Mouse (Mus musculus) heart, postnatal 25 days (tissue): ENCODE measurements around the gene Emc7. TPM values are rescaled to one million over a fixed set of nuclear protein-coding genes. Genes with fewer than 3 reads are reported as not detected.
A peak's percentile ranks its signal among the peaks of the same experiment; 100 is the strongest.
"Not testable (repeated sequence)": the region's sequence is repeated elsewhere in the genome, so short reads cannot be mapped to it uniquely, and the experiment has no call there.

Experiments
- DNase-seq: peaks from one replicate; pipeline ENCODE4 v3.0.0; 2022; ENCODE audit warnings: low spot score
- intact Hi-C: fragments of 180-260 bp; cut with DNase I; formaldehyde crosslinking; loops from one replicate; pipeline ENCODE4 v1.15.1; 2025
- total RNA-seq, 2 experiments: library from RNA; stranded (reverse); gene quantifications; 2 replicates each; pipeline ENCODE4 v1.2.3; 2021

The Emc7 gene
- total RNA-seq, result 10 to 100 TPM; 15.3 to 15.8 TPM

DNA sequence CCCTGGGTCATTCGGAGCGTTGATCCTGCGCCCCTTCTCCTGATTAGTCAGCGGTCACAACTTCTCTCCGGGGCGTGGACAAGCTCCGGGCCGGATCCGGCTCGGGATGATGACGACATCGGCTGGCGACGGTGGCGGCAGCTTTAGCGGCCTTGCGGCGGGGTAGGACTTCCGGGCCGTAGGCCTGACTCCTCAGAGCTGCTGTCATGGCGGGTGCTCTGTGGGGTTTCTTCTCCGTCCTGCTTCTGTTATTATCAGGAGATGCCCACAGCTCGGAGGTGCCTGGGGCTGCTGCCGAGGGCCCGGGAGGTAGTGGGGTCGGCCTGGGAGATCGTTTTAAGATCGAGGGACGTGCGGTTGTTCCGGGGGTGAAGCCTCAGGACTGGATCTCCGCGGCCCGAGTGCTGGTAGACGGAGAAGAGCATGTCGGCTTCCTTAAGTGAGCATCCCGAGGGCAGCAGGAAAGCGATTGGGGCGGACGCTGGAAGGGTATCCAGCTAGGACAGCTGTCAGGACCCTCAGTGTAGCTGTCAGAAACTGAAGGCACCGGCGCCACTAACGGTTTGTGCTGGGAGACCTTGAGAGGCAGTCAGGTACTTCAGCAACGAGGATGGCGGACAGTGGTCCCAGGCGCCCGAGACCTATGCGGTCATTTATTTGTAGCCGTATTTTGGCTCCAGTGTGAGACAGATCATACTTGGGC is at the start of gene Emc7:
Emc7 (plus strand) TSS at position 136 of the 703 bp plus-strand sequence.
- DNase-seq, result peak; percentile 92

DNA sequence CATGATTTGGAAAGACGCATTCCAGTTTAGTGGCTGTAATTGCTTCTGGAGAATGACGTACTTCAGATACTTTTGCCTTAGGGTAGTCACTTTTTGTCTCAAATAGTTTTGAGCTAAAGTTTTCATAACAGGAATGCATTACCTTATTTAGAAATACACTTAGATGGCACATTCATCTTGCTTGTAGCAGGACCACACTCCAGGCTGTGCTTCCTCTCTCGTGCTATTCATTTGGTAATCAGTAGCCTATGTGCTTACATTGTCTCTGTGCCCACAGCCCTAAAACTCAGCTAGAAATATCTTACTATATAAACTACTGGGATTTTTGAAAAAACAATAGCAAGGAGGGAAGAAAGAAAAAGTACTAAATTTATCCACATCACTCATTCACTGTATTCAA is 47.8 kb upstream of the Emc7 start:
- intact Hi-C loops, result no loop called here
- no peak for DNase-seq

More for the DNA sequence above, at the start of gene Emc7:
- intact Hi-C loops, result loop anchor here (1.0 to 5.0 kb wide), 4 partner anchors 37 to 193 kb away; partner anchors contain the start of genes Aven, Emc4, Katnbl1 and Nop10

DNA sequence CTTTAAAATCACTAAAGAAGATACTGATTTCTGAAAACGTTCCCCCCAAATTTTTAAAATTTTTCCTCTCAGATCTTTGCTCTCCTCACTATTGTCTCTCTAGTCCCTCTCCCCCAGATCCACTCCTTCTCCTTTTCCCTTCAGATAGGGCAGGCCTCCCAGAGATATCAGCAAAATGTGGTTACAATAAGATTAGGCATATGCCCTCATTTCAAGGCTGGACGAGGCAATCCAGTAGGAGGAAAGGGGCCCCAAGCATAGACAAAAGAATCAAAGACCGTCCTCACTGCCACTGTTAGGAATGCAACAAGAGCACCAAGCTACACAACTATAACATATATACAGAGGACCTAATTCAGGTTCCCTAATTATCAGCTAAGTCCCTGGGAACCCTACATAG is 29.5 kb upstream of the Emc7 start:
- no peak for DNase-seq
- intact Hi-C loops, result no loop called here

DNA sequence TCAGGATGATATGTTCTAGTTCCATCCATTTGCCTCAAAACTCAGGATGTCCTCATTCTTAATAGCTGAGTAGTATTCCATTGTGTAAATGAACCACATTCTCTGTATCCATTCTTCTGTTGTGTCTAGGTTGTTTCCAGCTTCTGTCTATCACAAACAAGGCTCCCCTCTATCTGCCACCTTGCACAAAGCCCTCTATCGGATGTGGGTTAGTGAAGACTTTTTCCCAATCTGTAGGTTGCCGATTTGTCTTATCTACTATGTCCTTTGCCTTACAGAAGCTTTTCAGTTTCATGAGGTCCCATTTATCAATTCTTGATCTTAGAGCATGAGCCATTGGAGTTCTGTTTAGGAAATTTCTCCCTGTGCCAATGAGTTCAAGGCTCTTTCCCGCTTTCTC is 26.3 kb upstream of the Emc7 start:
- intact Hi-C loops, DNase-seq: not testable (repeated sequence)

DNA sequence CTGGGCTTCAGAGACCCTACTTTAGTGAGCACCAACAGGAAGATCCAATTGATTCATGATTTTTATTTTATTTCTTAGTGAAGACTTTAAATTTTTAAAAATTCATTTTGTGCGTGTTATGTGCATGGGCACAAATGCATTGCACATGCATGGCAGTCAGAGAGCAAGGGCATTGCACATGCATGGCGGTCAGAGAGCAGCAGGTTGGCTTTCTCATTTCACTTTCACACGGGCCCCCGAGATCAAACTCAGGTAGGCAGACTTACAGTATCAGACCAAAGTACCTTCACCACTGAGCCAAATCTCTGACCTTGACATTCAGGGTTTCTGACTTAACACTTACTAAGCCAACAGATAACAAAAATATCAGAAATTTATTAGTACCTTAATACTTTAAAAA is 25.1 kb upstream of the Emc7 start:
- intact Hi-C loops, result no loop called here

DNA sequence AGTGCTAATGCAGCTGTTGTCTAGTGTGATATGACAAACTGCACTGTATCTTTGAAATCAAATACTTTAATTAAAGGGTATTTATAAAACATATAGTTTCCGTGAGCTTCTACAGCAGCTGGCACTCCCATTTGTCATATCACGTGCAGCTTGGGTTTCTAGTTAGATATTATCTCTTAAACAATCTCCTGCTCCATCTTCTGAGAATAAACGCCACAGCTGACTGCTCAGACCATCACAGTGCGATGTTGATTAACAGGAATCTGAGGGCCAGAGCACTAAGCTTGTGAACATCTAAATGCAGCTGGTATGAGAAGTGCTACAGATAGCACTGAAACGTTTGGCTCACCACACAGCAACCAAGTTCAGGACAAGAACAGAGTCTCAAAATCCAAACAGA is 24.4 kb upstream of the Emc7 start:
- DNase-seq, result no peak
- intact Hi-C loops, result no loop called here

More for the DNA sequence above, 25.1 kb upstream of the Emc7 start:
- DNase-seq, result no peak

DNA sequence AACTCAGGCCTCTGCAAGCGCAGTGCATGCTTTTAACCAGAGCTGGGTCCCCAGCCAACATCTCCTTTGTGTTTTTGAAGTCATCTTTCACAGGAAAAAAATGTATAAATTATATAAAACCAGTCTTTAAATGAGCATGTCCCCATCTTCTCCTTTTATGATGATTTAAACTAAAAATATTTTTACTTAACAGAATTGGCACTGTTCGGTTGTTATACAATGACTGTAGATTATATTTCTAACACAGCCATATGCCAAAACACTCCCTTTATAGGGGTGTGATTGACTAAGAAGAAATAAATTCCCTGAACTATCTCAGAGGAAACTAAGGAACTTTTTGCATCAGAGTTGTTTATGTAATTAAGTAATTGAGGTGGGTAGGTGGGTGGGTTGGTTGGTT is 22.3 kb upstream of the Emc7 start:
- intact Hi-C loops, result no loop called here
- no peak for DNase-seq

DNA sequence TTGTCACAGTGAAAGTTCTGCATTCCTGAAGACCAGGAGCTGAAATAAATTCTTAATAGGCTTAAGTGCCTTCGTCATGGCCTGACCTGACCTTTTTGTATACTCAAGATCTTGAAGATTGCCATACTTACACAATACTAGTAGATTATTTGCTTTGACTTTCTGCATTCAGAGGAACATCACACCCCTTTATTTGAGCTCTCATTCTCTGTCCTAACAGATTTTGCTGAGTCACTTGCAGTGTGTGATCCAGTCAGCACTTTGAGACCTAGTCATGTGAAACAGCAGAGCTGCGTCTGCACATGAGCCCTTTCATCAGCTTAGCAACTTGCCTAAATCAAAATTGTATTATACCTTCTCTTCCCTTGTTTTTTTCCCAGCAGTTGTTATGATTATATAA is 21.4 kb upstream of the Emc7 start:
- DNase-seq, result no peak
- intact Hi-C loops, result no loop called here

DNA sequence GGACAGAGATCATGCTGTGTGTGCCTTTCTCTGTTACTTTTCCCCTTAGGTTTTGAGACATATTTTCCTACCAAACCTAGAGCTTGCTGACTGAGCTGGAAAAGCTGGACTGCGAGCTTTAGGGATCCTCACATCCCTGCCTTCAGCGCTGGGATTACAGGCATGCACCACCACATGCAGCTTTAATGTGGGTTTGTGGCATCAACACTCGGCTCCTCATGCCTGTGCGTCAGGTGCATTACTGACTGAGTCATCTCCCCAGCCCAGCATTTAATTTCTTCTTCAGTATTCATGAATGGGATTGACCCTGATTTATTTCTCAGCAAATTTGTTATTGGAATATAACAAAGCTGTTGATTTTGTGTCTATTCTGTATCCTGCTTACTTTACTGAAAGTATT is 18.5 kb upstream of the Emc7 start:
- intact Hi-C loops, result no loop called here
- DNase-seq, result no peak

DNA sequence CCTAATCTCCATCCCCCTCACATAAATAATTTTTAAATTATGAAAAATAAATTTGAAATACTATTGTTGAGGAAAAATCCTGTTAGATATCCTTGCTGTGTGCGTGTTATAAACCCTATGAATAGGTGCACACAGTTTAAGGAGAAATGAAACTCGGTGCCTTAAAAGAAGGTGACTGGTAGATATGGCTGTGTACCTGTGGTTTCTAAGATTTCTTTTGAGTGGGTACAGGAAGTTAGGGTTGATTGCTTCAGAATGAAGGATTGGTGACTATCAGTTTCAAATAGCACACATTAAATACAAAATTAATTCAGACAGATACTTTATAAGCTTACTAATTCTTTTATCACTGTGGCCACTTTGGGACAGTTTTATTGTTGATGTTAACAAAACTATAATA is 17.2 kb upstream of the Emc7 start:
- DNase-seq, result no peak
- intact Hi-C loops, result no loop called here

DNA sequence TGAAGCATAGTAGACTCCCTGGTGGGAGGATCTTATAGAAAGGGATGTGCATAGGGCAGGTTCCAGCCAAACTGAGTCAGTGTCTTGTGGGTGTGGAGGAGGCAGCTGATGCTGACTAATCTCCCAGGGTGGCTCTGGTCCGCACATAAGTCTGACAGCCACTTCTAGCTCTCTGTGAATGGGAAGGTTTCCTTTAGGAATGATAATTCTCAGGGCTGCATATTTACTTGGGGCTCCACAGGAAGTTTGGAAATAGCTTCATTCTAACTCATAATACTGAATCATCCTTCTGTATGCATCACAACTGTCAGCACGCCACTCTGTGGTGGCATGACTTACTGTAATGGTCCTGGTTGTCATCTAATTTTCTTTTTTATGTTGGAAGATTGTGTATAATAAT is 11.3 kb upstream of the Emc7 start:
- intact Hi-C loops, result no loop called here
- DNase-seq, result no peak

DNA sequence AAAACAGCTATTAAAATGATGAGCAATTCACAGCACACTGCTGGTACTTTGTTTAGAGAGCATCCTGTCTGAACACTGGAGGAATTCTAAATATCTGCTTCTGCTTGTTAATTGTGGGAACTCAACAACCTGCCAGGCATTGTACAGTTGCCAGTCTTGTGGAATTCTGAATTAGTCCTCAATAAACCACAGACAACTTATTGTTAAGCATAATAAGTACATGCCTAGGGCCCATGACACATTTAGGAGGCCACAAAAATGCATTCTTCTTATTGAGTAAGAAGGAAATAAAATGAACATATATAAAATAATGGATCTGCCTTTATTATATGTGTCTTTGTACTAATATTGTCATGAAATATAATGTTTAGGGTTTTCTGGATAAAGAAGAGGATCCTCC is 9.3 kb upstream of the Emc7 start:
- no peak for DNase-seq
- intact Hi-C loops, result no loop called here

DNA sequence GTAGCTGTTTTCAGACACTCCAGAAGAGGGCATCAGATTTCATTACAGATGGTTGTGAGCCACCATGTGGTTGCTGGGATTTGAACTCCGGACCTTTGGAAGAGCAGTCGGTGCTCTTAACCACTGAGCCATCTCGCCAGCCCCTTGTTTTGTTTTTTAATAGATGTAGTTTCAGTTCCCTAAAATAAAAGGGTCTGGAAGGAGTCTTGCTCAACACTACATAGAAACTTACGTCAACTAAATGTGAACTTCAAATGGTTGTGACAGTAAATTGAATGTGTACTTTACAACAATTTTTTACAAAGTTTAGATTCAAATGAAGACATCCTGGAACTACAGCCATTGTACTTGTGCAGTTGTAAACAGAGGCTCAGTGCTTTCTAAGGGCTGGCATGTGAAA is 6.8 kb upstream of the Emc7 start:
- intact Hi-C loops, DNase-seq: not testable (repeated sequence)

DNA sequence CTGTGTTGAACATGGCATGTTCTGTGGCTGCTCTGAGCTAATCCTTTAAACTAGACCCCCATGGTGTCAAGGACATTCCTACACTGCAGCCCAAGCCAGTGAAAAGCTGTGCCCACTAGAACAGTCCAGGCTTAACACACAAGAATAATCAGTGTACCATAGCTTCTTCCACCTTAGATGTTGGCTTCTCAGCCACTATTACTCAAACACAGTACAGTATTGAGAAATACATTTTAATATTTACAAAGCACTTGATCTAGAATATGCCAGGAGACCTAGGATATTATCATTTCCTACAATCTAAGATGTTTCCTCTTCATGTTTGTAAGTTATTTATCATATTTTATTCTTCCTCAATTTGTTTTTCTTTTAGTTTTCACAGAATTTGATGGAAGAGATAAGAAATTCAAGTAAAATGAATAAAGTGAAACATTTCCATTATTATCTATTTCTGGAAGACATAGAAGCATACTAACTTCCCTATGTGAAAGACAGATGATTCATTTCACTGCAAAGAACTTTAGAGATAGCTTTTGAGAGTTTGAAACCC is 6.2 kb upstream of the Emc7 start:
- no peak for DNase-seq
- intact Hi-C loops, result no loop called here

DNA sequence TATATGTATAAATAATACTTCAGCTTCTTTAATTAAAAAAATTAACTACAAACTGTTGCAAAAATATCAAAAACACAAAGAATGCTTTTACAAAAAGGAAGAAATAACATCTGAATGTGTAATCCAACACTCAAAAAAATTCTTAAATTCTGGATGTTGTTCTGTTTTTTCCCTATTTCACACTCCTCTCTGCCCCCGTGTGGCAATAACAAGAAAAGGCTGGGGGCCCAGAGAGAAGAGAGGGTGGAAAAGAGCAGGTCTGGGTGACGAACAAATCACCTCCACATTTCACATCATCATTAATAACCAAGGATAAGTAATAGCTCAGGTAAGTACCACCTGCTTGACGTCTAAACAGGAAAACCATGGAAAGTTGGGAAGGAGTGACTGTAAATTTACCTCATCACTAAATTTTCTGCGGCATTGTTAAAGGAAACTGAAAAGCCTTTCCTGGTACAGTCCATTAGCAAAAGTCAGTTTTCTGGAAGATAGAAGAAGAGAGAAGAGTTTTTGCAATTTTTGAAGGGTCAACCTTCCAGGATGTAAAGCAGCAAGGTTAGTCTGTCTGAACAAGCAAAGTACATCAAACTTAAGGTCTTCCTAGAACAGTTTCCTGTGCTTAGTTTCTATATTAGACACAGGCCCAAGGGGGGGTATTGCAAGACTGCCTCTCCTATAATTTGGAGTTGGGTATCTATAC is 5.0 kb upstream of the Emc7 start:
- intact Hi-C loops, result no loop called here

DNA sequence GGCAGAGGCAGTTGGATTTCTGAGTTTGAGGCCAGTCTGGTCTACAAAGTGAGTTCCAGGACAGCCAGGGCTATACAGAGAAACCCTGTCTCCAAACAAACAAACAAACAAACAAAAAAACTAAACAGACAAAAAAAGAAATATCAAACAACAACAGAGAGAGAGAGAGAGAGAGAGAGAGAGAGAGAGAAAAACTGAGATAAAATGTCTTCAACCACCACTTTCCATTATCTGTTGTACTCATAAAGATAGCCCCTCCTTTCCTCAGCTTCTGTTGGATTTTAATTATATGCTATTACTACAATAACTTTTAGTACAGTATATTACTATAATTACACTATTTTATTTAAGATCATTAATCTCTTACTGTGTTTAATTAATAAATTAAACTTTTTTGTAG is 2.3 kb upstream of the Emc7 start:
- intact Hi-C loops, DNase-seq: not testable (repeated sequence)

More for the DNA sequence above, 5.0 kb upstream of the Emc7 start:
- no peak for DNase-seq

DNA sequence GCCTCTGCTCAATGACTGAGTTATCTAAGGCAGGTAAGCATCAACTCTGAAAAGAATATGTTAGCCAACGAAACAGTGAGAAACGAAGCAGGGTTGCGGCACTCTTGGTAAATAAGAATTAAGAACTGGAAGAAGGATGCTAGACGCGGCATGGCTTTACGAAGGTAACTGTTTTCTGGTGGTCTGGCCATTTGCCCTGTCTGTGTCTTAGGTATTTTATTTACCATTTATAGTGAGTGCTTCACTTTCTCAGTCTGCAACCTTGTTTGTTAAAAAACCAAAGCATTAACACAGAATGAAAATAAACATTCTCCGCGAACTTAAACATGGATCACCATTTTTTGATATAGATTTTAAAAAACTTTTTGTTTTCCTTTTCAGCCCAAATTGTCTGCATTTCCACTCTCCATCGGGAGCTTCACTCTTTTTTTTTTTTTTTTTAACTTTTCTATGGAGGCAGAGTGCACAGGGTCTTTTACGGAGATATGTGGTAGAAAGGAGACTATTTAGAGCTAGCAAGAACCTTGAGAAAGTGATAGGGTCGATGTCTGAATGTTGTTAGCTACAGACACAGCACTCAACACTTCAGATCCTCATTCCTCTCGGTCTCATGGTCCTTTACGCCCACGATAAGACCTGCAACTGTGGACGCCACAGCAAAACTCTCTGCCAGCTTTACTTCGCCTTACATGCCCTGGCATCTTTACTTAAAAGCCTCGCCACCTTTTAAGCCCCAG is 504 bp upstream of the Emc7 start:
- intact Hi-C loops, result loop anchor here (1.0 to 2.0 kb wide), 2 partner anchors 75 to 86 kb away; partner anchors contain the start of genes Emc4 and Katnbl1
- DNase-seq, result no peak

DNA sequence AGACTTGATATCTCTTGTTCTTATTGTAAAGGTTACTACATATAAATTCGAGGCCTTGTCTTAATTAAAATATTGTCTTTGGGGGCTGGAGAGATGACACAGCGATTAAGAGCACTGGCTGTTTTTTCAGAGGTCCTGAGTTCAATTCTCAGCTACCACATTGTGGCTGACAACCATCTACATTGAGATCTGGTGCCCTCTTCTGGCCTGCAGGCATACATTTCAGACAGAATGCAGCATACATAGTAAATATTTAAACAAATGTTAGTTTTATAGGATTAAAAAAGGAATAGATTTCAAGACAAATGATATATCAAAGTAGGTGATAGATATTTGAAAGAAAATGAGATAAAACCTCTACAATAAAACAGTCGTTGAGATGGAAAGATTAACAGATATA is 5.8 kb downstream of the Emc7 start:
- no peak for DNase-seq
- intact Hi-C loops, result no loop called here

DNA sequence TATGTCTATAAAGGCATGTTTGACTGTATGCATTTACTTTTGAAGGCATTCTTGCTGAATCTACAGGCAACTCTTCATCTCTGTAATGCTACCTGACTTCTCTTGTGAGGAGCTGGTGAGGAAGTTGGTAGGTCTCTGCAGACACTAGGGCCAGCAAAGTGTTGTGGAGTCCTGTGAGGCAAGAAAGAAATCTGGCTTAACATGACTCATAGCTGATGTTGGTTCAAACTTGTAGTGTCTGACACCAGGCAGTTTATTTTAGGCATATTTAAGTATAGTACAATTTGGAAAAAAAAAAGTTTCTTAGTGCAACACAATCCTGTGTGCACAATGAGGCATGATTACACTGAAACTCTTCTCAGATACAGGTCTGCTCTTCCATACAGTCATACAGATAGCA is 14.7 kb downstream of the Emc7 start:
- no peak for DNase-seq
- intact Hi-C loops, result no loop called here

DNA sequence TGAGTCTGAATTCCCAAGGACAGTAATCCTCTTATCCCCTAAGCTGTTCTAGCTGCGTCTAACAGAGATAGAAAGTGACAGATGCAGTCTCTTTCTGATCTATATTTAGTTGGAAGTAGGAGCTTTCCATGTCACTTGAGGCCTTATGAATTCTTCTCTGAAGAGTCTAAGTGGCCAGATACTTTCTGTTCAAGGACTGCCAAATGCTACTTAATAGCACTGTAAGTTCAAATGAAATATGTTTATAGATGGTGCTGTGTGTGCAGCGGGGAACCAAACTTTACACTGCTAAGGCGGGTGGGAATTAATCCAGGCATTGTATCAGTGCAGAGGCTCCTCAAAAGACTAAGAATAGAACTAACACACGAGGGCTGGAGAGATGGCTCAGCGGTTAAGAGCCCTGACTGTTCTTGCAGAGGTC is 16.2 kb downstream of the Emc7 start:
- intact Hi-C loops, result no loop called here
- DNase-seq, result no peak

DNA sequence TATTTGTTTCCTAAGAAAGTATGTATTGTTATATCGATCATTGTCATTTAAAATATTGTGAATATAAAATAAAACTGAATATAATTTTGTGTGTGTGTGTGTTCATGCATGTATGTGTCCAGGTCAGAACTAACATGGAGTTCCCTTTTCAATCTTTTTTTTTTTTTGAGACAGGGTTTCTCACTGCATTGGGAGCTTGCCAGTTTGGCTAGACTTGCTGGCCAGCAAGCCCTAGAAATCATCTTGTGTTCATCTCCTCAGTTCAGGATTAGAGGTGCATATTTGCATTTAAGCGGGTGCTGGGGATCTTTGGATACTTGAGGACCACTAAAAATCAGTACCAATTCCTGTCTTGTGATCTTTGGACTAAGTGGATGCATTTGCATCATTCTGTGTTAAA is 17.3 kb downstream of the Emc7 start:
- intact Hi-C loops, result no loop called here
- DNase-seq, result no peak
